Mouse (Mus musculus) retina, embryonic 14.5 days (tissue): ENCODE measurements around the gene Ppp2r2c.

ENCODE experiments used
- DNase-seq: peaks from one replicate; pipeline ENCODE4 v3.0.0-alpha.2; 2015; ENCODE audit warnings: low spot score

Ppp2r2c gene

DNA sequence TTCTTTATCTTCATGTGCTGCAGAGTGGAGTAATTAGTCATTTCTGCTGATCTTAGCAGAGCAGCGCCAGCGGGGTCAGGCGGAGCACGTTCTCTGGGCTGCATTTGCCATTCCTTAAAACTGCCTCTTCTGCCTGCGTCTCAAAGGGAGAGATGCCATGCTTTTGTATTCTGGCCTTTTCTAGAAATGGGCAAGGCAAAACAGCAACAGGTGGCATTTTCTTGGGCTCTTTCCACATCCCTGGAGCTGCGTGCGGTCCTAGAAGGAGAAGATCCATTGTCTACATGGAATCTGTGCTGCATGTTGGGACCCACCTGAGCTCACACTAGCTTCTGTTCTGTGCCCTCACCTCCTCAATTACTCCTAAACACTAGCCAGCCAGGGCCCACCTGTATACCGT is 29.7 kb downstream of the Ppp2r2c start:
- DNase-seq: no peak

- no peak for DNase-seq
Measured at GRCm38 (mm10) chr5:36898415-36899109, 30.2 kb downstream of the Ppp2r2c start.

GRCm38 (mm10) chr5:36899392-36899791 is 31.1 kb downstream of the Ppp2r2c start:
- no peak for DNase-seq

DNA sequence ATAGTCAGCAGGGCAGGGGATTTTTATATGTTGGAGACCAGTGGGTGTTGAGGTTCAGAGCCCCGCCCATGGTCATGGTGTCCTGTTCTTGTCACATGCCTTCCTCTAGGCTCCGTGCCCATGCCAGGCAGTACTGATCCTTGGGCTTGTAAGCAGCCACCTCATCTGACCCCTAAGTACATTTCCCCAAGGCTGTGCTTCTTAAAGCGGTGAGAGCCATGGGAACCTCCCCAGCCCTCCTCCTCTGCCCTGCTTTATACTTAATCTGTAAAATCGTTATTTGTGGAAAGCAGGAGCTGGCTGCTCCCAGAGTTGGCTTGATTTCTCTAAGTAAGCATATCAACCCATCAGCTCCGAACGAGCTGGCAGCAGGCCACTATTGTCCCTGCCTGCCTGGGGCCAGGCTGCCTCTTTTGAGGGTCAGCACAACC is 31.9 kb downstream of the Ppp2r2c start:
- DNase-seq: no peak

GRCm38 (mm10) chr5:36902807-36903206 is 34.5 kb downstream of the Ppp2r2c start:
- DNase-seq: no peak

- no peak for DNase-seq
Measured at GRCm38 (mm10) chr5:36904131-36904530, 35.8 kb downstream of the Ppp2r2c start.

GRCm38 (mm10) chr5:36904703-36905102 is 36.4 kb downstream of the Ppp2r2c start:
- DNase-seq: no peak

- DNase-seq: no peak
Measured at GRCm38 (mm10) chr5:36905216-36905615, 36.9 kb downstream of the Ppp2r2c start.

DNA sequence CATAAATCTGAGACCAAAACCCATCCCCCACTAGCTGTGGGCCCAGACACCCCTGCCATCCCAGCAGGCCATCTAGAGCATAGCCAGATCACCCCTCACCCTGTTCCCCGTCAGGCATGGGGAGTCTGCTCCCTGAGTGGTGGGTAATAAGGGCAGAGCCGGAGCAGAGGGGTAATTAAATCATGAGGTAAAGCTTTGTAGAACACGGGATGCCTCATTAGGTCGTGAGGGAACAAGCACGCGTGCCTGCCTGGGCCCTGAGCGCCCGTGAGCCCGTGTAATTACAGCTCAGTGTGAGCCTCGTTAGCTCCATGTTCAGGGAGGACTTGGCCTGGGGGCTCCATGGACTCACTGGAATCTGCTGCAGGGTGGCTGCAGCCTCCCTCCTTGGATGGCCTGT is 39.4 kb downstream of the Ppp2r2c start:
- DNase-seq: peak; percentile 57

DNA sequence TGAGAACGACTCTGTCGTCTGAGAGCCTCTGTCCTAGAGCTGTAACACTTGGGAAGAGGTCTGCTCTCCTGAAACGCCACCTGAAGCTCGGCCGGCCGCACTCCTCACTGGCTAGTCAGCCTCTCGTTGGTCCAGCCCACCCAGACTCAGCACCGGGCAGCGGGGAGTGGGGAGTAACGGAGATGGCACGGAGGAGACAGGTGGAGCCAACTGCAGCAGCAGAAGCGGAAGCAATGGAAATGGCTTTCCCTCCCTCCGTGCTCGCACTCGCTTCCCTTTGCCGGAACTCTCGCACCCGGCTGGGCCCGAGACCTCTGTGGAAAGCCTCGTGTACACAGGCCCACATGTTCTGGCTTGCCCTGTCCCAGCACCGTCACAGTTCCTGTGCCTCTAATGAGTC is 41.2 kb downstream of the Ppp2r2c start:
- DNase-seq: no peak

DNA sequence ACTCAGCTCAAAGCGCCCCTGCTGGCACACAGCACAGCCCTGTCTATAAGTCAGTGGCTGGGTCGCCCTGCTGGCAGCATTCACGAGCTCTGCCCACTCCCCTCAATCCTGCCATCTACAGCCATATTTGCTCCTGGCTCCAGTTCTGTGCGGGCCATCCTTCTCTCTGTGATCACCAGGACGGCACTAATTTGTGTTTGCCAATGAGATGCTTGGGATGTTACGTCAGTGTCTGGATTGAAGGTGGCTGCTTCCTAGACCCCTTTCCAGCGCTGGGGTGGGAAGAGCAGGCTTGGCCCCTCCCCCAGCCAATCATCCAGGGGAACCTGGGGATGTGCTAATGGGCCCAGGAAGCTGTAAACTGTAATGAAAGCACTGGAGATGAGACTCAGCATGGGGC is 42.7 kb downstream of the Ppp2r2c start:
- peak; percentile 65 for DNase-seq

GRCm38 (mm10) chr5:36911759-36912352 is 43.5 kb downstream of the Ppp2r2c start:
- DNase-seq: no peak

GRCm38 (mm10) chr5:36912602-36913310 is 44.4 kb downstream of the Ppp2r2c start:
- no peak for DNase-seq

DNA sequence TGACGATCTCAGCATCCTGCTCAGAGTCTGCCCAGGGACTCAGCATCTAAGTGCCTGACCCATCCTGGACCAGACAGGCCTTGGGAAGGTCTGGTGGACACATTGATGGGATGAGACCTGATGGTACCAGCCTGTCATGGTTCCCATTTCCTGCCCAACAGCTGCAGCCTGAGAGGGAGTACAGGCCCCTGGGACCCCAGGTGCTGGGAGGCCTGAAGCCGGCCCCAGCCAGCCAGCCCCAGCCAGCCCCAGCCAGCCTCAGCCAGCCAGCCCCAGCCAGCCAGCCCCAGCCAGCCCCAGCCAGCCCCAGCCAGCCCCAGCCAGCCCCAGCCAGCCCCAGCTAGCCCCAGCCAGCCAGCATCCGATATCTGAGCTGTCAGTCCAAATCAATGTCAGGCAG is 46.9 kb downstream of the Ppp2r2c start:
- DNase-seq: peak; percentile 78

- DNase-seq: no peak
Measured at GRCm38 (mm10) chr5:36916581-36916980, 48.3 kb downstream of the Ppp2r2c start.

DNA sequence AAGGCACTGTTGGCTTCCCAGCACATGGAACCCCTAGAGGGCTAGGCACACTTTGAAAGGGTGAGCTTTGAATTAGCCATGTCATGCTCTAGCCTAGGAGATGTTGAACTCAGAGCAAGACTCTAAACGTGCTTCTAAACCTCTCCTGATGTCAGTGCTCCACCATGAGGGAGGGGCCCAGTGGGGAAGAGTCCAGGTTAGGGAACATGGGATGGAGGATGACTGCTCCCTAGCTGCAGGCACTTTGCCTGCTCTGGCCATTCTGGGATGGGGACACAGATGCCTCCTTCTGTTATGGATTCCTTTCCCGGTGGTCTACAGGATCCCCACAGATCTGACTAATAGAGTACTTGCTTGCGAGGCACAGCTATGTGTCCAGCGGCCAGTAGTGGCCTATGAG is 48.9 kb downstream of the Ppp2r2c start:
- no peak for DNase-seq

- no peak for DNase-seq
Measured at GRCm38 (mm10) chr5:36918016-36918415, 49.7 kb downstream of the Ppp2r2c start.

GRCm38 (mm10) chr5:36920072-36920471 is 51.8 kb downstream of the Ppp2r2c start:
- peak; percentile 77 for DNase-seq

GRCm38 (mm10) chr5:36921871-36922270 is 53.6 kb downstream of the Ppp2r2c start:
- no peak for DNase-seq

GRCm38 (mm10) chr5:36922811-36923210 is 54.5 kb downstream of the Ppp2r2c start:
- DNase-seq: no peak

GRCm38 (mm10) chr5:36923826-36924700 is 55.8 kb downstream of the Ppp2r2c start:
- DNase-seq: no peak

DNA sequence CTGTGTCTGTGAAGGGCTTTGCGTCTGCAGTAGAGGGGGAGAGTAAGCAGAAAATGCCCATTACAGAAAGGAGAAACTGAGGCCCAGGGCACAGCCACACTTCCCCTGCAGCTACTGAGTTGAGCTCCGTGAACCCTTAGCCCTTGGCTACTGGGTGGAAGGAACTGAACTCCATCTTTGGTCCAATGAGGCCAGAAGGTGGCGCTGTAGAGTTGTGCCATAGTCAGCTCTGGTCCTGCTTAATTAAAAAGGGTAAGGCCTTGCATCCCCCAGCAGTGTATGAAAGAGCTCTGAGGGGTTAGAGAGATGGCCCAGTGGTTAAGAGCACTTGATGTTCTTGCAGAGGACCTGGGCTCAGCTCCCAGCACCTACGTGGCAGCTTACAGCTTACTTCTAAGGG is 60.4 kb downstream of the Ppp2r2c start:
- DNase-seq: peak; percentile 62
